Mouse (Mus musculus) layer of hippocampus, adult 2 months (tissue): ENCODE results near the gene Ptbp3. TPM values are rescaled to one million over a fixed set of nuclear protein-coding genes. Genes with fewer than 3 reads are reported as not detected.
A peak's percentile ranks its signal among the peaks of the same experiment; 100 is the strongest.
"Not testable (repeated sequence)": the region's sequence is repeated elsewhere in the genome, so short reads cannot be mapped to it uniquely, and the experiment has no call there.

Experiments used
- DNase-seq, 2 experiments: peaks; one replicate each; pipeline ENCODE4 v3.0.0; 2022; ENCODE audit warnings: low spot score in 2 of 2
- H3K27ac ChIP-seq: fragments of 200-600 bp; 2 replicates; pipeline ENCODE4 v1.8.1; 2022
- H3K4me3 ChIP-seq: fragments of 200-600 bp; 2 replicates; pipeline ENCODE4 v1.8.1; 2022; ENCODE audit warnings: mild to moderate bottlenecking
- CTCF ChIP-seq: fragments of 200-600 bp; conservative IDR thresholded peaks from 2 replicates; pipeline ENCODE4 v1.8.1; 2022; ENCODE audit warnings: antibody characterized with exemption, mild to moderate bottlenecking, moderate library complexity
- long read RNA-seq, 2 experiments: library from polyadenylated mRNA; stranded (forward); transcript quantifications; one replicate each; pipeline ENCODE4 v2.0.0; 2021; ENCODE audit warnings: borderline mapping rate in 2 of 2
- total RNA-seq, 2 experiments: library from RNA; stranded (reverse); gene quantifications; 2 replicates each; pipeline ENCODE4 v1.2.3; 2021

Gene Ptbp3
- 10 to 100 TPM; 35.6 to 44.3 TPM for total RNA-seq
- long read RNA-seq, experiment 1, full-length matches to known transcripts: 1 of 4 reads
- long read RNA-seq, experiment 1, partial matches to known transcripts: 0 of 4 reads
- long read RNA-seq, experiment 1, other reads (novel, unspliced or antisense): 3 of 4 reads
- long read RNA-seq, experiment 2, full-length matches to known transcripts: 4 of 11 reads
- long read RNA-seq, experiment 2, partial matches to known transcripts: 2 of 11 reads
- long read RNA-seq, experiment 2, other reads (novel, unspliced or antisense): 5 of 11 reads

- peak within 1 kb of the TSS; percentile 92 for H3K27ac ChIP-seq
- DNase-seq: peak; percentile 81 to 89
- peak within 1 kb of the TSS; percentile 95 for H3K4me3 ChIP-seq
- TF ChIP-seq CTCF: no peak
These were observed at the start of gene Ptbp3 for GRCm38 (mm10) chr4:59549175-59549976. Gene Ptbp3 (minus strand): TSS chr4:59549364.

DNA sequence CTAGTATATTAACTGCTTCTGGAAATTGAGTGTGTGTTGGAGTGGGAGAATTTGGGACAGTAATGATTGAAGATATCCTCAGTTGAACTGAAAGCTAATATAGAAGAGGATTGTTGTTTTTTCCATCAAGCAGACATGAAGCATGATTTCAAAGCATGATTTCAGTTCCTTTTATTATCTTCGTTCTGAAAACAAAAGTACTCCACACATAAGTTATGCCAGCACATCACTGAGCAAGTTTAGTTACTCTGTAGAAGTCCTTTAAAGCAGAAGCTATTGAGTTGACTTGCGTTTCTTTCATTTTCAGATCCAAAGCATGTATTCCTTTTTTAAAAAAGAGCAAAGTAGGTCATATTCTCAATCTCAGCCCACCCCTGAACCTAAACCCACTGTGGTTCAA lies 47.4 kb upstream of the Ptbp3 start:
- no peak for DNase-seq
- TF ChIP-seq CTCF: no peak
- H3K4me3 ChIP-seq: no peak overlapping the region
- no peak overlapping the region for H3K27ac ChIP-seq

GRCm38 (mm10) chr4:59594614-59595013 lies 45.5 kb upstream of the Ptbp3 start:
- TF ChIP-seq CTCF: no peak
- no peak overlapping the region for H3K4me3 ChIP-seq
- DNase-seq: no peak
- H3K27ac ChIP-seq: no peak overlapping the region

DNA sequence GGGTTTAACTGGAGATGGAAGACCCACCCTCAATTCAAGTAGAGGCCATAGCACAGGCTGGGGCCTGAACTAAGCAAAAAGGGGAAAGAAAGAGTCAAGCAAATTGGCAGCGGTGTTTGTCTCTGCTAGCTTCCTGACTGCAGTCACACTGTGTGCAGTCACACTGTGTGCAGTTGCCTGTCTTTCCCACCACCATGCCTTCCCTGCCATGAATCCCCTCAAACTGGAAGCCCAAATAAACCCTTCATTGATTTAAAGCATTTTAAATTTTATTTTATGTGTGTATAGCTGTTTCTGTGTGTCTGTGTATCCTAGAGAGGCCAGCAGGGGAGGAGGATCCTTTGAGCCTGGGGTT lies 38.7 kb upstream of the Ptbp3 start:
- no peak for TF ChIP-seq CTCF
- Histone ChIP-seq H3K27ac (no peak overlapping the region), H3K4me3 (no peak overlapping the region)
- no peak for DNase-seq

- DNase-seq: no peak
- no peak for TF ChIP-seq CTCF
- Histone ChIP-seq H3K27ac (no peak overlapping the region), H3K4me3 (no peak overlapping the region)
These were observed 38.2 kb upstream of the Ptbp3 start for GRCm38 (mm10) chr4:59587215-59587871.

DNA sequence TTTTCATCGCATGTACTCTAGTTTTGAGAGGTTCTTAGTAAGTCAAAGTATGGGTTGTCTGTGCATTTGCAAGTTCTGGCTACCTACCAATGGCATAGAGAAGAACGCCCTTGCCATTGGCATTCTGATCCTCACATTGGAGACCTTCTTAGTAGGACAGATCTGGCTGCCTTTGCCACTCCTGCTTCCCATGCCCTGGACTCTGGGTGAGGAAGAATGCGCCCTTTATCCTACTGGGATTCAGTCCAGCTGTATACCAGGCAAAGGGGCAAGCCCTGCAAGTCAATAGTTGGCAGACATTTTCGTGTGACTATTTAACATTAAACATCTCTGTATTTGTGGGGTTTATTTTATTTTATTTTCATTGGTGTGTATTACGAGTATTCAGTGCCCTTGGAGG lies 35.9 kb upstream of the Ptbp3 start:
- Histone ChIP-seq H3K4me3 (no peak overlapping the region), H3K27ac (peak overlapping the region; percentile 39; the same call in 1 of the 2 replicates)
- TF ChIP-seq CTCF: no peak
- DNase-seq: no peak

DNA sequence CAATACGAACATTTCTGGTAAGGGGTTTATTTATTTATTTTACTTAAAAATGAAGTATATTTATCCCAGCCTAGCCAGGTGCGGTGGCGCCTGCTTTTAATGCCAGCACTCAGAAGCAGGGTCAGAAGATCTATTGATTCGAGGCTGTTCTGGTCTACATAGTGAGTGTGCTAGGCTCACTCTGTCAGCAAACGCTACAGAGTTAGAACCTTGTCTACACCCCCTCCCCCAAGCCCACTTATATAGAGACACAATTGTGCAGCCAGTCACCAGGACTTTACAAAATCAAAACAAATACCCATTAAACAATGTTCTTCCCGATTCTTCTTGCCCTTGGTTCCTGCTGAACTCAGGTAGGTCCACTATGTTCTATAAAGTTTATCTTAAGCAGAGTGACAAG lies 33.0 kb upstream of the Ptbp3 start:
- H3K4me3 ChIP-seq: peak overlapping the region; percentile 90
- H3K27ac ChIP-seq: peak overlapping the region; percentile 97; the same call in 1 of the 2 replicates
- TF ChIP-seq CTCF: no peak
- DNase-seq: no peak

DNA sequence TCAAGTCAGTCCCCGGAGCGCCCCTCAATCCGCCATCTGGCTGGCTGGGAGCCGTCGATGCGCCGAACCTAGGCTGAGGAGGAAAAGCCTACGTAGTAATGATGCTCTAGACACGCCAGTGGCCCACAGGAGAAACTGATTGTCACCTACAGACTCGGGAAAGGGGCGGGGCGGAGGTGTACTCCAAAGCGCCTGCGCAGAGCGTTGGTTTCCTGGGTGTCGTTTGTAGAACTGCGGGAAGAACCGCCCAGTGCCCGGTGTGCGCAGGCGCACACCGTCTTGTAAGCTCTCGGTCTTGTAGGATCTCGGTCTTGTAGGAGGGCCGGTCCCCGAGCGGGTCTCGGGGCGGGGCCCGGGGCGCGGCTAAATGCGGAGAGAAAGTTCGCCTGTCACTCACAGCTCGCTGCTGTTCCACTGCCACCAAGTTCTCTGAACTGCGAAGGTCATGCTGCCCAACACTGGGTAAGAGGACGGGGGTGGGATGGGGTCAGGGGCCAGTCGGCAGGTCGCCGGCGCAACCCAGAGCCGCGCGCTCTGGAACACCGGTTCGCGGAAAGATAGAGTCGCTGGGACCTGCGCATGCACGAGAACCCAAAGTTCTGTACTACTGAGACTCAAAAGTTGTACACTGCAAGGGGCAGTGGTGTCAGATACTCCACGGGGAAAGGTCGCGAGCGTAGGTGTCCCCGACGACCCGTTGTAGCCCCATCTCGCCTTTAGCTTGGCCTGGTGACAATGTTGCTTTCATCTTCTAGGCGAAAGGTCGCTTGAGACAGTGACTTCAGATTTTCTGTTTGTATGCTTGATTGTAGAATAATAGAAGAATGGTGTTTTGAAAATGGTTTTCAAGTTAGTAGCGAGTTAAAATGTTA lies 32.4 kb upstream of the Ptbp3 start, which contains the start of gene Hsdl2:
Hsdl2 (plus strand) TSS at position 250 of the 872 bp plus-strand sequence.
- Histone ChIP-seq H3K27ac (peak within 1 kb of the TSS; percentile 97), H3K4me3 (peak within 1 kb of the TSS; percentile 90)
- peak; percentile 96 to 98 for DNase-seq
- TF ChIP-seq CTCF: no peak

DNA sequence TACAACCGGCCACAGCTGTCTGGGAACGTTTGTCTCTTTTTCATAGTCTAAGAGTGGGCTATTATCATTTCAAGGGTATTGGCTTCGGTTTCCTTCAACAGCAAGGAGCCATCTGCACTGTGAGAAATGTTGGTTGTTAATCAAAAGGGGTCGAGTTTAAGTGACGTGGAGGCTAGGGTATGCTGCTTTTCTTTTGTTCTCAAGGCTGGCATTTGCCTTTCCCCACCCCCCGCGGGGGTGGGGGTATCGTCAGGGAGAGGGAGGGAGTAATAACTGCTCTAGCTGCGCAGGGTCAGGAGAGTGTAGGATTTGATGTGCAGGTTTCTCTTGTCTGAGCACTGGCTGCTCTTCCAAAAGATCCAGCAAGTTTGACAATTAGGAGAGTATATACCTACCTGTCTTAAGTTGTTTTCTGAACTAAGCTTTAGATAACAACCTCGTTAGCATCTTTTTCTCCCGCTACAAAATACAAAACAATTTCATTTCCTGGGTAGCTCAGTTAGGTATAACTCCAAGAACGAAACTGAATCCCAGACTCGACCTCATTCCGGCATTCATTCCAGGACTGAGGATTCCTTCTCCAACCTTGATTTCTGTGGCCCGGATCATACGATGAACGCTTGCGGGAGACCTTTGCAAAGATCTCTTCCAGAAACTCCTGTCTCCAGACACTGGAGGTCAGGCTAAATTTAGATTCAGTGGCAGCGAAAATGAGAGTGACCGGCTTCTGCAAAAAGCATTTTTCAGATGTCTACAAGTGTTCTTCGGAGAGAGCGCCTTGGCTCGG lies 31.5 kb upstream of the Ptbp3 start:
- no peak for TF ChIP-seq CTCF
- Histone ChIP-seq H3K4me3 (peak overlapping the region; percentile 90), H3K27ac (peak overlapping the region; percentile 97)
- no peak for DNase-seq

DNA sequence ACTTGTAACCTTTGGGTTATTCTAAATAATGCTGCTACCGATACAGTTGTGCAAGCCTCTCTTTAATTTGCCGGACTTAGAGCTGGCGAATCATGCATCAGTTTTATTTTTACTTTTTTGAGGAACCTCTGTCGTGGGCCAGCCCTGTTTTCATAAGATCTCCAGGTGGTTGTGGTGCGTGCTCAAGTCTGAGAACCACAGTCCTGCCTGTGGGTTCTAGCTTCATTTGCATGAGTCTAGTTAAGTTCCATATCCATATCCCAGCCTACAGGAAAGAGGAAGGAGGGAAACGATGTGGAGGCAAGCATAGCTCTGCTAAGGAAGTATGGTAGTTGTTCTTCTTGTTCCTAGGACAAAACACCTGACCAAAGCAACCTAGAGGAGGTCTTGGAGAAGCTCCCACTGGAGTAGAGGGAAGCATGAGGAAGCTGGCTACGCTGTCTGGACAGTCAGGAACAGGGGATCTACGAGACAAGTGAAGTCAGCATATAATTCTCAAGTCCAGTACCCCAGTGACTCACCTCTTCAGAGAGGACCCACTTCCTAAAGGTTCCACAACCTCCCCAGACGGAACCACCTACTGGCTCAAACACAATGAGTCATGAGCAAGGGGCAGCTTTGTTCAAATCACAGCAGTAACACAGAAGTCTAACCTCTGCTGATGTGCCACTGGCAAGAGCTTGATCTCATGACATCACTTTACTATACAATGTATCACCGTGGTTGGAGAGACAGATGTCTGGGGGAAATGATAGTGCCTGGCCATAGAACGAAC lies 26.2 kb upstream of the Ptbp3 start:
- TF ChIP-seq CTCF: no peak
- no peak for DNase-seq
- no peak overlapping the region for H3K27ac ChIP-seq
- no peak overlapping the region for H3K4me3 ChIP-seq

- TF ChIP-seq CTCF: no peak
- no peak overlapping the region for H3K27ac ChIP-seq
- no peak overlapping the region for H3K4me3 ChIP-seq
- DNase-seq: no peak
These were observed 23.5 kb upstream of the Ptbp3 start for GRCm38 (mm10) chr4:59572521-59573118.

- not testable (repeated sequence) for H3K4me3 ChIP-seq, H3K27ac ChIP-seq, DNase-seq
These were observed 21.4 kb upstream of the Ptbp3 start for GRCm38 (mm10) chr4:59570519-59570918.
